Mouse (Mus musculus) midbrain, embryonic 13.5 days (tissue): ENCODE data around the gene Ogfr. TPM values are rescaled to one million over a fixed set of nuclear protein-coding genes. Genes with fewer than 3 reads are reported as not detected.
A peak's percentile ranks its signal among the peaks of the same experiment; 100 is the strongest.

ENCODE experiments used
- ATAC-seq: fragments of 200-750 bp; cut with Nextera tagmentation; 2 replicates; pipeline ENCODE4 v1.8.0; 2017; ENCODE audit warnings: mild to moderate bottlenecking, moderate TSS enrichment, moderate library complexity
- H3K27ac ChIP-seq: fragments of 300-500 bp; sonication (generic); 2 replicates; pipeline ENCODE4 v1.5.1; 2015; ENCODE audit warnings: inconsistent platforms, mild to moderate bottlenecking, moderate library complexity
- H3K27me3 ChIP-seq: fragments of 300-500 bp; sonication (generic); 2 replicates; pipeline ENCODE4 v1.6.1; 2015; ENCODE audit warnings: mild to moderate bottlenecking, inconsistent platforms
- H3K36me3 ChIP-seq: fragments of 300-500 bp; sonication (generic); 2 replicates; pipeline ENCODE4 v1.6.1; 2015; ENCODE audit warnings: mild to moderate bottlenecking, inconsistent platforms
- H3K4me1 ChIP-seq: fragments of 300-500 bp; sonication (generic); replicated peaks from 2 replicates; pipeline ENCODE4 v1.6.1; 2015; ENCODE audit warnings: inconsistent platforms
- H3K4me2 ChIP-seq: fragments of 300-500 bp; sonication (generic); replicated peaks from 2 replicates; pipeline ENCODE4 v1.6.1; 2015; ENCODE audit warnings: moderate library complexity, mild to moderate bottlenecking, inconsistent platforms
- H3K4me3 ChIP-seq: fragments of 300-500 bp; sonication (generic); replicated peaks from 2 replicates; pipeline ENCODE4 v1.5.1; 2015; ENCODE audit warnings: mild to moderate bottlenecking, inconsistent platforms
- H3K9ac ChIP-seq: fragments of 300-500 bp; sonication (generic); replicated peaks from 2 replicates; pipeline ENCODE4 v1.6.1; 2015; ENCODE audit warnings: mild to moderate bottlenecking, inconsistent platforms
- H3K9me3 ChIP-seq: fragments of 300-500 bp; sonication (generic); 2 replicates; pipeline ENCODE4 v1.6.1; 2016; ENCODE audit warnings: mild to moderate bottlenecking, inconsistent platforms
- WGBS: fragments of 180-500 bp; shearing (Covaris S2); methylation state at CpG from one replicate; pipeline ENCODE4 v1.1.7; 2015; 5-methylcytosine and 5-hydroxymethylcytosine counted together
- polyA plus RNA-seq: library from polyadenylated mRNA; unstranded; fragments of >200 nt; fragmentation: Nextera tagmentation; extraction: Ambion mirVana; gene quantifications from 2 replicates; pipeline ENCODE4 v1.2.1, GENCODE M21; 2015

The Ogfr gene
- polyA plus RNA-seq, 1 experiment from 2014 or later: 95.8 TPM

DNA sequence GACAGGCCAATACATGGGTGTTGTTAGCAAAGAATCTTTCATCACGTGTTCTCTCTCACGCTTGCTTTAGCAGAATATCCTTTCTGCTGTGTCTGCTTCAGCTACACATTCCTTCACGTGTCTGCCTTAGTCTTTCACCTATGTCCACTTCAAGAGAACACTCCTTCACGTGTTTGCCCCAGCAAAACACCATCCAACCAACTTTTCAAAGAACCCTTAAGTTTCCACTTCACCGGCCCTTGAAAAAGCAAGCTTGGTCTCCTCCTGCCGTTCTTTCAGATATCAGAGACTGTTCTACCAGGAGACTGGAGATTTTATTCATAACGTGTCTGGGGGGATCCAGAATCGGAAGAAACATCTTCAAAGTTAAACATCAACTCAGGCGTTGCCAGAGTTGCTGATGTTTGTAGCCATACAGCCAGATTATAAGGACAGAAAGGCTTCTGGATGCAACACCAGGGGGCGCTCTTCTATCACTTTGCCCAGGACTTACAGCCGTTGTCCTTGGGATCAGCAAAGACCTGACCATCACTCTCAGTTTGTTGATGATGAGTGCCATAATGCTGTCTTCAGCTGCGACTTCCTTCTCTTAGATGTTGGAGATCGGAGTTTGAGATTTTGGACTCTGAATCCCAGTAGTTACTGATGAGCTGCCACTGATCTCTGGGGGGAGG is 22.7 kb upstream of the Ogfr start:
- Histone ChIP-seq H3K27ac (no peak overlapping the region), H3K4me1 (peaks cover 16% of the 10 kb centered on the region), H3K4me2 (no peak overlapping the region), H3K27me3 (peaks cover 14% of the 10 kb centered on the region; the same call in 1 of the 2 replicates), H3K36me3 (no peaks in the 10 kb centered on the region), H3K4me3 (no peak overlapping the region), H3K9me3 (no peaks in the 10 kb centered on the region), H3K9ac (no peak overlapping the region)
- no peak for ATAC-seq
- 36% methylated on average over 13 of the region's 13 CpGs for WGBS

DNA sequence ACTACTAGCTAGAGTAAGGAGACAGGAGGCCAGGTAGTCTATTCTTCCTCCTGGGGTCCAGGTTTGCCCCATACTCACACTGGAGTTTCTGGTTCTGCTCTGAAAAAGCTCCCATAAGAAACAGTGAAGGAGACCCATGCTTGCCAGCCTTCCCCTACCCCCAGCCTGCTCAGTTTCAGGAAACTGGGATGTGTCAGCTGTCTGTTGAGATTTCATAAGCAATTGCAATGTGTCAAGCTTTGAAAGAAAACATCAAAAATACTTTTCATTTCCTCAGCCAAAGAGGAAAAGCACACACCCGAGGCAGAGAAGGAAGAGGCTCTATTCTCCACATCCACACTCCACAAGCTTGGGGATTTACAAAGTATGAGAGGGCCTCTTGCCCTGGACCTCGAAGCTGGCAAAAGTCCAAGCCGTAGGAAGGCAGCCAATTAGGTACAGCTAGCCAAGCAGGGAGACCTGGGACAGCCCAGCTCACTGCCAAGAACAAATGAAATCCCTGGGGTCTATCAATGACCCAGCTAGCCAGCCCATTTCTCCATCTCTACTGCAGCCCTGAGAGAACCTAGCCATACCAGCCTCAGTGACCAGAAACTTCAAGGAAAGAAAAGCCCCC is 19.9 kb upstream of the Ogfr start:
- WGBS: 49% methylated on average over 3 of the region's 3 CpGs
- Histone ChIP-seq H3K36me3 (no peaks in the 10 kb centered on the region), H3K9me3 (no peaks in the 10 kb centered on the region), H3K4me1 (peaks cover 10% of the 10 kb centered on the region), H3K4me2 (no peak overlapping the region), H3K27me3 (peaks cover 11% of the 10 kb centered on the region), H3K9ac (no peak overlapping the region), H3K27ac (no peak overlapping the region), H3K4me3 (no peak overlapping the region)
- ATAC-seq: no peak

DNA sequence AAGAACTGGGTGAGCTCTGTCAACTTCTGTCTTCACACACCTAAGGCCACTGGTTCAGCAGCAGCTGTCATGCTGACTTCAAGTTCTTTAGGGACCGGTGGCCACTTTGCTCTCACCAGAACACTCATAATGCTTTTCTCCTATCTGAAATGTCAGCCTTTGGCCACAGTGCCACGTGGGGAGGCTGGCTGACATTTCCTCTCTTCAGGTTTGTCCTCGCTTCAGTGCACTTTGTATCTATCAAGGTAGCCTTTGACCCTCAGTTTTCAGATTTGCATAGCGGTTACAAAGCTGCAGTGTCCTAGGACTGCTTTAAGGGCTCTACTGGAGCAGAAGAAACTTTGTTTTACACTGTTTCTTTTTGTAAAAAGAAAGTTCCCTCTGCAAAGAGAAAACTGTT is 12.6 kb upstream of the Ogfr start:
- 33% methylated on average over 4 of the region's 4 CpGs for WGBS
- H3K4me1 ChIP-seq: peaks cover 3% of the 10 kb centered on the region; the same call in 1 of the 2 replicates
- H3K9me3 ChIP-seq: no peaks in the 10 kb centered on the region
- no peak overlapping the region for H3K27ac ChIP-seq
- no peak overlapping the region for H3K9ac ChIP-seq
- H3K4me2 ChIP-seq: no peak overlapping the region
- H3K27me3 ChIP-seq: peaks cover 22% of the 10 kb centered on the region
- H3K36me3 ChIP-seq: no peaks in the 10 kb centered on the region
- ATAC-seq: no peak
- H3K4me3 ChIP-seq: no peak overlapping the region

DNA sequence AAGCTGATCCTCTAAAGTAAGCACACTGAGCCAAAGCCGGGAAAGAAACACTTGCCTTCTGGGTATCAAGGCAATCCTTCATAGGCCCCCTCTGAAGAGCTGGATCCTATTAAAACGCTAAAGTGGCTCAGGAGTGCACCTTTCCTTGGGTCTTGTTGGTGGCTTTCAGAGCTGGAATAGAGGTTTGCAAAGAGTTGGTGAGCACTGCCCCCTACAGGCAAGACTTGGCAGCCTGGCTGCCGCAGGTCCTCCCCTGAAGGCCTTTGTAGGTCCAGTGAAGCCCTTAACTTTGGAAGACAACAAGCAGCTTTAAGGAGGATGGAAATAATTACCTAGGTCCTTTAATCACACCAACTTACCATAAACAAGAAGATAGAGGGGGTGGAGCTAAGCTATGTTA is 10.4 kb upstream of the Ogfr start:
- no peak overlapping the region for H3K4me2 ChIP-seq
- peaks cover under 1% of the 10 kb centered on the region; the same call in 1 of the 2 replicates for H3K36me3 ChIP-seq
- WGBS: 5% methylated on average over 3 of the region's 3 CpGs
- peaks cover 11% of the 10 kb centered on the region for H3K4me1 ChIP-seq
- H3K27ac ChIP-seq: no peak overlapping the region
- no peak overlapping the region for H3K4me3 ChIP-seq
- no peak for ATAC-seq
- H3K9me3 ChIP-seq: no peaks in the 10 kb centered on the region
- H3K27me3 ChIP-seq: peaks cover 22% of the 10 kb centered on the region
- no peak overlapping the region for H3K9ac ChIP-seq

DNA sequence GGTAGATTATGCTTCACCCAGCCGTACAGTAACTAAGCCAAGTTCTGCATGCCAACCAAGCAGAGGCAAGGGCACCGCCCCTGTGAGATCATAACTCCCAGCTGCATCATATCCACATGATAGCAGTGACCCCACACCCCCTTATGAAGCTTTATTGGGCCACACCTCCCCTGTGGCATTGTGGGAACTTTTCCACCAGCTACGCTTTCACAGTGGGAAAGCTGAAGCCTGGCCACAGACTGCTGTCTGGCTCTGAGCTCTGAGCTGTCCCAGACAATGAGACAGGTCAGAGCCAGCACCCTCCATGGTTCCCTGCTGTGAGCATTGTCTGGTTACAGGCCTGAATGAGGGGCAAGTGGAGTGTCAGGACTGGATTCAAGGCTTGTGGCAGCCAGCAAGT is 8.0 kb upstream of the Ogfr start, which contains the start of gene Mrgbp:
Gene Mrgbp (plus strand): TSS at position 303 of the 400 bp plus-strand sequence.
- Histone ChIP-seq H3K4me3 (no peak within 1 kb of the TSS), H3K4me2 (no peak within 1 kb of the TSS), H3K27me3 (peaks cover 22% of the 10 kb centered on the region), H3K27ac (no peak within 1 kb of the TSS), H3K9ac (no peak within 1 kb of the TSS), H3K36me3 (peaks cover 20% of the 10 kb centered on the region), H3K4me1 (peaks cover 31% of the 10 kb centered on the region), H3K9me3 (no peaks in the 10 kb centered on the region)
- WGBS: 82% methylated on average over 3 of the region's 3 CpGs
- ATAC-seq: no peak

DNA sequence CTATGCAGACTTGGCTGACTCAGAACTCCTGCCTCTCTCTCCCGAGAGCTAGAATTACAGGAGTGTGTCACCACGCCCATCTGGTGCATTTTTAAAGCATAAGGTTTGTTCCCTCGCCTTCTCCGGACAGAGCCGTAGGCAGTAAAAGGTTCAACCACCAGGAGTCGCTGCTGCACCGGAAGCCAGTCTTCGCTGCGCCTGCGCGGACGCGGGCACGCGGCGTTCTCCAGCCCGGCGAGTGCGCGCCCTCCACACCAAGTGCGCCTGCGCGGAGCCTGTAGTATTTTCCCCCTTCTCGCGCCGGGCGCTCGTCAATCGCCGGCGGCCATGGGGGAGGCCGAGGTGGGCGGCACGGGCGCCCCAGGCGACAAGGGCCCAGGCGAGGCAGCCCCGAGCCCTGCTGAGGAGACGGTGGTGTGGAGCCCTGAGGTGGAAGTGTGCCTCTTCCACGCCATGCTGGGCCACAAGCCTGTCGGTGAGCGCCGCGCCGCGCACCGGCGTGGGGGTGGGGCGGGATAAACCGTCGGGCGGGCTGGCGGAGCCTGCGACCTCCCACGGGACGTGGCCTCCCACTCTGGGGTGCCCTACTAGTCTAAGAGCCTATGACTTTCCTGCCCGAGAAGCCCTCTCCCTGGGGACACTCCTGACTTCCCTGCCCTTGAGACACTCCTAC is 6.4 kb upstream of the Ogfr start:
- ATAC-seq: peak; percentile 84
- Histone ChIP-seq H3K4me2 (peak overlapping the region; percentile 85), H3K9ac (peak overlapping the region; percentile 98), H3K9me3 (no peaks in the 10 kb centered on the region), H3K27ac (peak overlapping the region; percentile 83), H3K4me3 (peak overlapping the region; percentile 92), H3K27me3 (peaks cover 22% of the 10 kb centered on the region), H3K36me3 (peaks cover 33% of the 10 kb centered on the region), H3K4me1 (peaks cover 31% of the 10 kb centered on the region)
- under 1% methylated on average over 48 of the region's 57 CpGs for WGBS

DNA sequence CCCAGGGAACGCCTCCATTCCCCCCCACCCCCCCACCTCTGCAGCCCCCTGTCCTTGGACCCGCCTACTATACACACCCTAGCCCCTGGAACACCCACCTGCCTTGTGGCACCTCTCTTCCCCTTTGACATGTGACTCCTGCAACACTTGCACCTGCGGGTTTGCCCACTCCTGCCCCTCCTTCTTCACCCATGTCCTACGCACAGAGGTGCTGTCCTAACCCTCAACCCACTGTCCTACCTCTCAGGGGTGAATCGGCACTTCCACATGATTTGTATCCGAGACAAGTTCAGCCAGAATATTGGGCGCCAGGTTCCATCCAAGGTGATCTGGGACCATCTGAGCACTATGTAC is 5.9 kb upstream of the Ogfr start:
- H3K4me1 ChIP-seq: peaks cover 31% of the 10 kb centered on the region
- peak overlapping the region; percentile 92 for H3K4me3 ChIP-seq
- peaks cover 22% of the 10 kb centered on the region for H3K27me3 ChIP-seq
- H3K9me3 ChIP-seq: no peaks in the 10 kb centered on the region
- H3K36me3 ChIP-seq: peaks cover 33% of the 10 kb centered on the region
- 29% methylated on average over 7 of the region's 7 CpGs for WGBS
- ATAC-seq: peak; percentile 34
- H3K4me2 ChIP-seq: peak overlapping the region; percentile 85
- H3K27ac ChIP-seq: peak overlapping the region; percentile 83; the same call in 1 of the 2 replicates
- H3K9ac ChIP-seq: peak overlapping the region; percentile 98

DNA sequence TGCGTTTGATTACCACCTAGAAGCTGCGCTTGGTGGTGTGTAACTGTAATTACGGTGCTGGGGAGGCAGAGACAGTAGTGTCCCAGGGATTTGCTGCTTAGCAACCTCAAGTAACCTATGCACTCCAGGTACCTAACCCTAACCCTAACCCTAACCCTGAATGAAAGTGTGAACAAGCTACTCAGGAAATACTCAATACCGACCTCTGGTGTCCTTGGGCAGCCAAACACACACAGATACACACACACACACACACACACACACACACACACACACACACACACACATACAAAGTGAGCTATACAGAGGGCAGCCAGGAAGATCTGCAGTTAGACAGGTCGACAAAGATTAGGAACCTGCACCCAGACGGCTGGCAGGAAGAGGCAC is 316 bp upstream of the Ogfr start:
- peak overlapping the region; percentile 87 for H3K4me3 ChIP-seq
- no peaks in the 10 kb centered on the region for H3K27me3 ChIP-seq
- 53% methylated on average over 6 of the region's 6 CpGs for WGBS
- H3K9ac ChIP-seq: peak overlapping the region; percentile 94
- H3K27ac ChIP-seq: peak overlapping the region; percentile 93
- ATAC-seq: peak; percentile 6
- peaks cover 41% of the 10 kb centered on the region for H3K4me1 ChIP-seq
- H3K36me3 ChIP-seq: peaks cover 63% of the 10 kb centered on the region
- H3K9me3 ChIP-seq: no peaks in the 10 kb centered on the region; the same call in 1 of the 2 replicates
- peak overlapping the region; percentile 88 for H3K4me2 ChIP-seq

DNA sequence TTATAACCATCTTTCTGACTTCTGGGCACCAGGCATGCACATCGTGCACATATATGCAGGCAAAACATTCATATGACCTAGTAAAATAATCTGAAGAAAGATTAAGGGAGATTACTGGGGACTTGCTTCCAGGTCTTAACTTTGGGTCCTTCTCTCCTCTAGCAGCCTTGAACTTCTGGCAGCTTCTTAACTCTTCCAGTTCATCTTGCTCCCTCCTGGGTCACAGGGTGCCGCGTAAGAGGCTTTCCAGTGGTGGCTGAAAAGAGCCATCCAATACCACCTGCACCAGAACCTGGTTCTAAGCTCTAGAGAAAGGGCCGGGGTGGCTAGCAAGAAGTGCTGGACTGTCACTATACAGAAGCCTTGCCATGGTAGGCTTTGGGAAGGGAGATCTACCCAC is 8.4 kb downstream of the Ogfr start, which contains the start of gene Col9a3:
Gene Col9a3 (plus strand): TSS at position 301 of the 400 bp plus-strand sequence.
- 50% methylated on average over 4 of the region's 4 CpGs for WGBS
- peak within 1 kb of the TSS; percentile 19; the same call in 1 of the 2 replicates for H3K27ac ChIP-seq
- peak within 1 kb of the TSS; percentile 60 for H3K9ac ChIP-seq
- peak within 1 kb of the TSS; percentile 37 for H3K4me3 ChIP-seq
- H3K4me2 ChIP-seq: peak within 1 kb of the TSS; percentile 63
- peaks cover 26% of the 10 kb centered on the region for H3K4me1 ChIP-seq
- peaks cover 38% of the 10 kb centered on the region for H3K27me3 ChIP-seq
- no peak for ATAC-seq
- H3K36me3 ChIP-seq: peaks cover 35% of the 10 kb centered on the region
- H3K9me3 ChIP-seq: no peaks in the 10 kb centered on the region

DNA sequence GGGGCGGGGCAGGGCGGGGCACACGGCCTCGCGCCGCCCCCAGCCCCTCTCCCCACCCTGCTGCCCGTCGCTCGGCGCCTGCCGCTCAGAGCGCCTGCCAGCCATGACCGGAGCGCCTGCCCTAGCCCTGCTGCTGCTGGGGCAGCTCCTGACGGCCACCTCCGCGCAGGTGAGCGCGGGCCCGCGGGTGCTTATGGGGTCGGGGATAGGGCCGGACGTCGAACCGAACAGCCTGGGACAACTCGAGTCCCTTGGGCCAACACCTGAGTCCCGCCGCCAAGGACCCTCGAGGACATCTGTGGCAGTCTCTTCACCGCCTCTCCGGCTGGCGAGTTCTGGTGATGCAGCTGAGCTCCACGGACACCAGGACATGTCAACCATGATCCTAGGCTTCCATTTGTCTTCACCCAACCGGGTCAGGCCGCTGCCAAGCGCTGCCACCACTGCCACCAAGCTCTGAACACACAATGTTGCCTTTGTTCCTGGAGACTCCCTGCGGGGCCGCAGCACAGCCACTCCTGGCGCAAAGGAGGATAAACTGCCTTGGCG is 9.2 kb downstream of the Ogfr start:
- no peaks in the 10 kb centered on the region for H3K9me3 ChIP-seq
- peak overlapping the region; percentile 63 for H3K4me2 ChIP-seq
- peak; percentile 66 for ATAC-seq
- H3K27me3 ChIP-seq: peaks cover 38% of the 10 kb centered on the region
- peak overlapping the region; percentile 60 for H3K9ac ChIP-seq
- peak overlapping the region; percentile 19; the same call in 1 of the 2 replicates for H3K27ac ChIP-seq
- peak overlapping the region; percentile 37 for H3K4me3 ChIP-seq
- under 1% methylated on average over 35 of the region's 41 CpGs for WGBS
- peaks cover 26% of the 10 kb centered on the region for H3K4me1 ChIP-seq
- peaks cover 28% of the 10 kb centered on the region for H3K36me3 ChIP-seq

DNA sequence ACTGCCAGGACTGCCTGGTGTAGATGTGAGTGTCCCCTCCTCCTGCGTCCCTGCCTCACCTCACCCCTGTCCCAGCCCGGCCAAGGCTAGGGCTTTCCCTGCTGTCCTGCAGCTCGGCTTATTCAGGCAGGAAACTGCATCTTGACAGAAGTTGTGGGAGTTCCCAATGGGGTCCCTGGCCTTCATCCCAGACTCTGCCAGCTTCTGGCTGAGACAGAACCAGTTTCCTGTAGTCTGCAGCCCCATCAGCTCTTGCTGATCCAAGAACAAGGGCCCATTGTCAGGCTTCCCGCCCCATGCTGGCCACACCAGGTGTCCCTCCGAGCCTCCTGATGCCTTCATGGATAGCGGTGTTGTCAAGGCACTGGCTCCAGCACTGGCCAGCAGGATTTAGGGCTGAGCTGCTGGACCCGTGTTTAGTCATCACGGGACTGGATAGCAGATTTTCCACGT is 11.6 kb downstream of the Ogfr start:
- no peak overlapping the region for H3K4me2 ChIP-seq
- 6% methylated on average over 9 of the region's 9 CpGs for WGBS
- H3K36me3 ChIP-seq: peaks cover 4% of the 10 kb centered on the region
- peaks cover 26% of the 10 kb centered on the region for H3K4me1 ChIP-seq
- H3K4me3 ChIP-seq: no peak overlapping the region
- no peaks in the 10 kb centered on the region for H3K9me3 ChIP-seq
- H3K27me3 ChIP-seq: peaks cover 38% of the 10 kb centered on the region
- peak overlapping the region; percentile 40; the same call in 1 of the 2 replicates for H3K27ac ChIP-seq
- peak; percentile 57 for ATAC-seq
- no peak overlapping the region for H3K9ac ChIP-seq

DNA sequence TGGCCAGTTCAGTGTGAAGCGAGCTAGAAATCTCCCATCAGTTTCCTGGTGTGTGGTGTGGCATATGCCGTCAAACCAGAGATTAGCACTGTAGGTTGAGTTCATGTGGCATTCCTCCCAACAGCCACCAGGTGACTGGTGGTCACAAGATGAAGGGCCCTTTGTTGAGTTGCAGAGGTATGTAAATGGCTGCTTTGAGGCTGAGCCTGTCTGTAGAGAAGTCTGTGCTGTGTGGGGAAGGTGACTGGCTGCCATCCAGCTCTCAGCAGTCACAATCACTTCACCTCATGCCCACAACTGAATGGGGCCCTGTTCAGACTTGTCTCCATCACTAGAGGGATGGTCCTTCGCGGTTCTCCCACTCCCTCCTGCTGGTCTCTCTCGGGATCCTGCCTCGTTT is 15.7 kb downstream of the Ogfr start:
- no peak for ATAC-seq
- Histone ChIP-seq H3K27me3 (peaks cover 4% of the 10 kb centered on the region; the same call in 1 of the 2 replicates), H3K27ac (no peak overlapping the region), H3K4me3 (no peak overlapping the region), H3K9ac (no peak overlapping the region), H3K4me2 (no peak overlapping the region), H3K4me1 (peaks cover 10% of the 10 kb centered on the region), H3K9me3 (no peaks in the 10 kb centered on the region), H3K36me3 (no peaks in the 10 kb centered on the region)
- WGBS: 61% methylated on average over 6 of the region's 6 CpGs
